Mouse (Mus musculus) megakaryocyte, adult 5-6 weeks (primary cell): ENCODE measurements around the gene Cyth1. TPM values are rescaled to one million over a fixed set of nuclear protein-coding genes. Genes with fewer than 3 reads are reported as not detected.
A peak's percentile ranks its signal among the peaks of the same experiment; 100 is the strongest.

ENCODE experiments used
- ATAC-seq: 2 replicates; pipeline ENCODE4 v1.8.0; 2016; ENCODE audit warnings: mild to moderate bottlenecking, inconsistent platforms; ENCODE audit not compliant: poor library complexity, severe bottlenecking
- total RNA-seq, 2 experiments: library from RNA; stranded (forward) in 1 of 2; stranded (reverse) in 1 of 2; fragments of 153-499, 151-499 nt in 1 of 2; fragments of 221-1000, 200-1000 nt in 1 of 2; gene quantifications; 2 replicates each; pipeline versions ENCODE4 v1.2.3 to v1.2.4; 2015 to 2017

Cyth1 gene
- total RNA-seq (2015) (15.9 and 21.9 TPM in 2 replicates), total RNA-seq (2017) (84.3 and 87.5 TPM in 2 replicates)

DNA sequence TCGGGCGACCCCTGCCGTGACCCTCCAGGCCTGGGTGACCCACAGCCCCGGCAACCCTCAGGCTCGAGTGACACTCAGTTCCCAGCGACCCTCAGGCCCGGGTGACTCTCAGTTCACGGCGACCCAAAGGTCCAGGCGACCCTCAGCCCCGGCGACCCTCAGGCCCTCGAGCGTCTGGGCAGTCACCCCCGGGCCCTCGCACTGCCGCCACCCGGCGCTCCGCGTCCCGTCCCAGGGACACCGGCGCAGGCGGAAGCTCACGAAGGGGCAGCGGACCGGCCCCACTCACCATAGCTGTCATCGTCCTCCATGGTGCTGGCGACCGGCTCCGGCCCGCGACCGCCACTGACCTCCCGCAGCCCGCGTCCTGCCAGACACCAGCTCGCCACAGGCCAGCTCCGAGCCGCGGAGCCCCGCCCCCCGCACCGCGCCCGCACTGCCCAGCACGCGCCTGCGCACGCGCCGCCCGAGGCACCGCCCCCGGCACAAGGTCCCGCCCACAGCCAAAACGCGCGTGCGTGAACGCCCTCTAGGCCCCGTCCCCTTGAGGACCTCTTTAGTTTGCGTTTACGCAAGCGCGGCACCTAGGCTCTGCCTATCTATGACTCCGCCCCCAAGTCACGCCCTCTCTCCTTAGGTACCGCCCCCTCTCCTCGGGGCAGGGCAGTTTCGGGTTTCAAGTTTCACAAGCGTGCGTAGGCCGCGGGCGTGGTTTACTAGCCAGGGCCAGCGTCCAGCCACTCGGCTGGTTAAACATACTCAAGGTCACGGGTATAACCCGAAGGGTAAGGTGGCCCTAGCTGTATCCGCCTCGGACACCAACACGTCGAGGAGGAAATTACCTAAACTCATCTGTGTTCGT lies at the start of gene Cyth1:
TSS of gene Cyth1 (minus strand) at position 443 of the 862 bp plus-strand sequence.
- peak; percentile 86 for ATAC-seq

DNA sequence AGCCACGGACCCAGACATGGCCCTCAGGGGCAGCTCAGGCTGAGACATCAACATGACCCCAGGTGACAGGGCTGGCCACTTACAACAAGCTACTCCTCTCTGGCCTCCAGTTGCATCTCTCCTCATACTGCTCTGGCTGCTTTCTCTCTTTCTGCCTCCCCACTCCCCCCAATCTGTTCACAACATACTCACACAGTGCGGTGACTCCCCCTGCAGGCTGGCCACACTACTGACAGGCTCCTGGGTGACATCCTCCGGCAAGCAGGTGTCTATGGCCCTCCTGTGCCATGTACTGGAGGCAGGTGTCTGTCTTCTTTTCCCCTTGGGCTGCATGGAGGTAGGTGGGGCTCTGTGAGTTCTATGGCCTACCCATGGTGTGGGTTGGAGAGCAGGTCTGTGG lies 49.6 kb upstream of the Cyth1 start:
- ATAC-seq: no peak

DNA sequence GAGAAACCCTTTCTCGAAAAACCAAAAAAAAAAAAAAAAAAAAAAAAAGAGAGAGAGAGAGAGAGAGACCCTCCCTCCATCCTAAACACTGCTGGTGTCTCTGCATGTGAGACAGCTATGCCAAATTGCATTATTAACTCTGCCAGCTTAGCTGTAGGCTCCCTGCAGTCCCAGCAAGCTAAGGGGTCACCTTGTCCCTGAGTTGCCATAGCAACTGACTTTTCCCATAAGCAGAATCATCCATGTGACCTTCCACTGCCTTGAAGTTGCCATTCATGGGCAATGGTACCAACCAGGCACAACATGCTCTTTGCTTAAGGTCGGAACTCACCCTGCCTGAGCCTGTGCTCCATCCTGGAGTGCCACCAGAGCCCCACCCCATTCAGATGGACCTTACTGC lies 46.6 kb upstream of the Cyth1 start:
- ATAC-seq: no peak

DNA sequence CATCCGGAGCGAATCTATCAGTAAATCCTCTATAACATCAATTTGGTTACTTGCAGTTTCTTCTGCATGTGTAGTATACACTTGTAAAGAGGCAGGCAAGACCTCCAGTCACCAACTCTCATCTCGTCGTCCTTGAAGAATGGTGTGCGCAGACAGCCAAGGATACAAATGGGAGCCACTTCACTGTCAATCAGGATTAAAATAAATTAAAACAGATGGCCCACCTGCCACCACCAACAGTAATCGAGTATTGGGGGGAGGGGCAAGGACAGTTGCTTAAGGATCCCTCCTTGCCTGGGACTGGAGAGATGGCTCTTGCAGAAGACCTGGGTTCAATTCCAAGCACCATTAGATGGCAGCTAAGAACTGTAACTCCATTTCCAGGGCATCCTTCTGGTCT lies 44.3 kb upstream of the Cyth1 start:
- ATAC-seq: no peak

DNA sequence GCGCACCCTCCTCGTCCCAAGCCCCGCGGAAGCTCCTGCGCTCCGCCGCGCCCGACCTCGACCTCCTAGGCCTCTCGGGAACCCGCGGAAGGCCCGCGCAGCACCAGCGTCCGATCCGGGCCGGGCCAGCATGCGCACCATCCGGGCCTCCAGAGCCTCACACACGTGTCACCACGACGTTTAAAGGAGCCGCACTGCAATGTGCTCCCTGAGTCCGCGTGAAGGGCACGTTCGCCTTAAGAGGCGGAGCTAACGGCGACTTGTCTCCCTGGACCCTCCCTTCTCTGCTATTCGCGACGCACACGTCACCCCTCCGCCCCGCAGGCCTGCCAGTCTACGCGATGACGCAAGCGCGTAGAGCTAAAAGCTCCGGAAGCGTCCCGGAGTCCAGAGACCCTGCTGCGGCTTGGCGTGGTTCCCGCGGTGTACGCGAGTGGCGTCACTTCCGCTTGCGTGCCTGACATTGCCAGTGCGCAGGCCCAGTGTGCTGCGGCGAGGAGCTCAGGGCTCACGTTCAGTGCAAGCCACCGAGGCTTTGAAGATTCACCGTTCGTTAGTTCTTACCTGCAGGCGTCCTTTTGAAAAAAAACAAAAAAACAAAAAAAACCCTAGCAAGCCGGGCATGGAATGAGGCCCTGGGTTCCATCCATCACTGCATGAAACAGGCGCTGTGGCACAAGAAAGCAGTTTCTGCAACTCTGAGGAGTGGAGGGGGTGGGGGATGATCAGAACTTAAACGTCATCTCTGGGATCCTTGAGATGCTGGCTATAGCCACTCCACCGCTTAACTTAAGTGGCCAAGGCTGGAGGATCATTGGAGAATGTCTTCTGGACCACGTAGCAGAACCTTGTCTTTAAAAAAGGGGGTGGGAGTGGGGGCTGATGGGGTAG lies 41.9 kb upstream of the Cyth1 start, which contains the start of gene Usp36:
TSS of gene Usp36 (minus strand) at position 246 of the 891 bp plus-strand sequence.
- ATAC-seq: peak; percentile 97

DNA sequence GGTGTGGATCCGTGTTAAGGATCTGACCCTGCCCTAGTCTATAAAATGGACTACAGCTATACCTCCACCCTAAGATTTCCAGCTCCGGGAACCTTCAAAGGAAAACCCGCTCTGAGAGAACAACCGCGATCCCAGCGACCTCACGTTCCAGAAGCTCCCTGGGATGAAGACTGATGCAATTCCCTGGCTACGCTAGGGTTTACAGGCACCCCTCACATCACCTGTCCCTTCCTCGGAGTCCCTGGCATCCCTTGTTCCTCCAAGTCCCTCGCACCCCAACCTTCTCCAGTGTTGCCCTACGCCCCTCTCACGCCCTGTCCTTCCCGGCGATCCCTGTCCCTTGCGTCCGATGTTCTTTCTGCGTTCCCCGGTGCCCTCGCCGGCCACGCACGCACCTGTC lies 41.2 kb upstream of the Cyth1 start:
- ATAC-seq: no peak

DNA sequence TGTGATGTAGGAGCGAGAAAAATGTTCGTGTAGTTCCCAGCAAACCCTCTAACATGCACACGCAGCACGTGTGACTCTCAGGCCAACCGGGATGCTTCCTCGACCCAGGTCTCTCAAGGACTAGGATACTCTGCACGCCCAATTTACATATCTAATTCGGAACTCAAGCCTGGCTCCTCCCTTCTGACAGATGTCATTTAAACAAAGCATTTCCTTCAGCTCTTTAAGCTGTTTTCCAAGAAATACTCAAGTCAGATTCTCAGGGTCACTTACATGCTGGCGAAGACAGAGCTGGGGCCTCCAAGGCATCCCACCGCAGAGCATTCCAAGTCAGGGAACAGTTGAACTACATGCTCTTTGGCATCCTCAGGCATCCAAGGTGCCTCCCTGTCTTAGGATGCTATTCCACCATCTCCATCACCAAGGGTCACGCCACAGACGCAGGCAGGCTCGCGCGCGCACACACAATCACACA lies 40.7 kb upstream of the Cyth1 start:
- ATAC-seq: no peak

DNA sequence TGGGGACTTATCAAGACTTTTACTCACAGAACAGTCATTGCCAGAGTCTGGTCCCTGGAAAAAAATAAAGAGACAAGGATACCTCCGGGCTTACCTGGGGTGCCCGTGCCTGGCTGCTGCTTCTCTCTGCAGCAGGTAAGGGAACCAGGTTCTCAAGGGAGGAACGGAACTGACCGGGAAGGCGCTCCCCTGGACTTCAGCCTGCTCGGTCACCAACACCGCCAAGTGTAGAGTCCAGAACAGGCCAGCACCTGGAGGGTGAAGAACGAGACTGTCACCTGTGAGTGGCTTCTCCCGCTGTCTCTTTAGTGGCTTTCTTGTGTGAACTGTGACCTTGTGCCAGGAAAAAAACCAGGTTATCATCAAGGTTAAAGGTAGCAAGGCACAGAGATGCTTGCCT lies 39.2 kb upstream of the Cyth1 start:
- ATAC-seq: no peak

DNA sequence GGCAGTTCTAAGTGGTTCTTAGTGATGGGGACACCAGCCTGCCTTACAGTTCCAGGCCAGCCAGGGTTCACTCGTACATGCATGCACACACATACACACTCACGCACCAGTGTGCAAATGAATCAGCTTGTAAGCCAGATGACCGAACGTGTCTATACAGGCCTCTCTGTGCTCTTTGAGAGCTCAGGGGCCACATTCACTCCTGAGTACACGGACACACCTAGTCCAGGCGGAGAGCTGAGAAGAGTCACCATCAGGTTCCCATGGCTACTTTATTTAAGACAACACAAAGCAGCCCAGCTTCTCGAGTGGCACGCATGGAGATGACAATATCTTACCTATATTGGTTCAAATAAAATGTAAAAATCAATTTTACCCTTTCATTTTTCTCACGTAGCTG lies 38.0 kb upstream of the Cyth1 start:
- ATAC-seq: no peak

DNA sequence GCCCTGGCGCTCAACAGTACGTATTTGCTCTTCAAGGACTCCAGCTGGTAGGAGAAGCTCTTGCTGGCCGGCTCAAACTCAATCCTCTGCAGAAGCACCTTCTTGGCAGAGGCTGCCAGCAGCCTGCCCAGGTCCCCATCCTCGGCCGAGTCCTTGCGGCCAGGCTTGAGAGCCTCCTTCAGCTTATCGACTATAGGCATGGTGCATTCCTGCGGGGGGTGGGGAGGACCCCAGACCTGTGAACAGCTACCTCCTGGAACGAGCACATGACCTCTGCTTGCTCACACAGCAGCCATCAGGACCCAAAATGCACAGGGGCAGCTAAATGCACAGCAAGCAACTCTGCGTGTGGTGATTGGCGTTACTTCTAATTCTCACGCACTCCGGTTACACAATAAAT lies 37.4 kb upstream of the Cyth1 start:
- no peak for ATAC-seq

DNA sequence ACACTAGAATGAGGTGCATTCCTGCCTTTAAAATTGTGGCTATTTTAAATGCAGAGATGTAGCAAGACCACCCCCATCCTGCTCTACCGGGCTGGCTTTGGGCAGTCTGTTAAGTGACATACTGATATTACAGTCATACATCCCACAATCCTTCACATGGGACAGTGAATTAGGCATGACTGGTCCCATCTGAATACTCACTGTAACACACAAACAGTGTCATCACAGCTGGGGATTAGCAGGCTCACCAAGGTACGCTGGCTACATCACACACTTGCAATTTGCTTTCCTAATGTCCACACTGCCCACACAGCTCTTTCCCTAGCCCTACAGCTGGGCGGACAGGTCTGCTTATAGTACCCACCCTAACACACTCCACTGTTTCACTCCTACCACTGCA lies 31.8 kb upstream of the Cyth1 start:
- no peak for ATAC-seq

DNA sequence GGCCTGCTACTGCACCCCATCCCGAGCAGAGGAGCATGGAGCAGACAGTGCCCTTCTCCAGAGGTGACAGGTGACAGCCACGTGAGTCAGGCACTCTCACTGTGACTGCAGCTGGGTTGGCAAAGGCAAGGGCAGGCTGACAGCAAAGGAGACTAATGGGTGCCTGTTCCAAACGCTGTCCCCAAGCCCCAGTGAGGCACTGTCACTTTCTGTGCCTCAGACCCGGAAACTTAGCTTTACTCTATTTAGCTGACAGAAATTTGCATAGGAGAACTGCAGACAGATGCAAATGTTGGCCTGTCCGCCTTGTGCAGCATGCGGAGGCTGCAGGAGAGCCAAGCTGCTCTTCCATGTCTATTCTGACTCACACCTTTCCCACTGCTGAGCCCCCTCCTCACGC lies 27.9 kb upstream of the Cyth1 start:
- ATAC-seq: no peak

DNA sequence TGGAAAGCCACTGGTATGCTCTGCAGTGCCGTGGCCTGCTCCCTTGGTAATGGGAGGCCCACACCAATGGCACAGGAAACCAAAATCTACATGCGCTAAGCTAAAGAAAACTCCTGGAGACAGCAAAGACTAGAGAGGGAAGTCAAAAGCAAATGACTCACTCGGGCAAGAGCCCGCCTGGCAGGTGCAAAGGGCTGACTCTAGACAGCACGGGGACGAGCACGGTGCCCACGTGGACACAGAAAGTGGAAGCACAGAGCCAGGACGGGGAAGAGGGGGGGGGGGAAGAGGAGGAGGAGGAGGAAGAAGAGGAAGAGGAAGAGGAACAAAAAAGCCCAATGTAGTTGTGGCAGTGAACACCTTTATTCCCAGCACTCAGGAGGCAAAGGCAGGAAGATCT lies 26.7 kb upstream of the Cyth1 start:
- peak; percentile 77 for ATAC-seq

DNA sequence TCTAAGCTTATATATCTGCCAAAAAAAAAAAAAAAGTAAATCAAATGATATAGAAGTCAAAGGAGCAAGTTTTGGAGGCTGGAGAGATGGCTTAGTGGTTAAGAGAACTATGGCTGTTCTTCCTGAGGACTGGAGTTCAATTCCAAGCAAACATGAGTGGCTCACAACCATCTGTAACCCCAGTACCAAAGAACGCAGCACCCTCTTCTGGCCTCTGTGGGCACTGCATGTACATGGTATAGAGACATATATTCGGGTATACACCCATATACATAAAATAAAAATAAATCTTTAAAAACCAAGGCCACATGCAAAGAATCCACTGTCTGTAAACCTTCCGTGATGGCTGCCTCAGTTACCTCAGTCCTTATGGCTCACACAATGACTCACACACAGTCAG lies 21.4 kb upstream of the Cyth1 start:
- no peak for ATAC-seq

DNA sequence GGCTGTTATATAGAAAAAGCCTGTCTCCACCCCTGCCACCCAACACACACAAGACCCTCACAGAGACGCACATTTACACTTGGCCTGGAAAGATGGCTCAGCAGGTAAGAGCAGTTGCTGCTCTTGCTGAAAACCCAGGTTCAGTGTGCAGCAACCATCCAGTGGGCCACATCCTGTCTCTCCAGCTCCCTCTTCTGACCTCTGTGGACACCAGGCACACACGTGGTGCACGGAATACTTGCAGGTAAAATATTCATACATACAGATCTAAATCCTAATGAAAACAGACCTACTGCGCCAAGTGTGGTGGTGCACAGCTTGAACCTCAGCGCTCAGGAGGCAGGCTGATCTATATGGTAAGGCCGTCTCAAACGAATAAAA lies 18.3 kb upstream of the Cyth1 start:
- no peak for ATAC-seq

DNA sequence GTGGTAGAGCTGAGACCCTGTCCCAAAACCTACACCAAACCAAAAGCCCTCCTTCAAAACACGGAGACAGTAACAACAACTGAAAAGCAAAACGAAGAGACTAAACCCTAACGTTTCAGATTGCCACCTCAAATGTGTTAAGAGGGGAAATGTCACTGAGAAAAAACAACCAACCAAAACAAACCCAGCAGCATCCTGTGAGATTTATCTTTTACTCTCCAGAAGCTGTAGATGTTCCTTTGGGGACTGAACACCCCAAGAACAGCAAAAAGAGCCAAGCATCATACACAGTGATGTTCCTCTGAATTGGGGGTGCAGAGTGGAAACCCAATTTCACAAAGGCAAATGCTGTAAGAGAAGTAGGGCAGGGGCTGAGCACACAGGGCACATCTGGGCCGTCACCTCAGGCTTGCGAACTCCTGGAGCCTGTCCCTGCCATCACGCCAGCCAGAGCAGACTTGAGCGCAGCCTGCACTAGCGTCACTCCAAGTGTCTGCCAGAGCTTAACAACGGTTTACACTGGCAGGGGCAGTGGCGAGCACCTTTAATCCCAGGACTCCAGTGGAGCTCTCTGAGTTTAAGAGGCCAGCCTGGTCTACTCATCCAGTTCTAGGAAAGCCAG lies 17.8 kb upstream of the Cyth1 start:
- no peak for ATAC-seq

DNA sequence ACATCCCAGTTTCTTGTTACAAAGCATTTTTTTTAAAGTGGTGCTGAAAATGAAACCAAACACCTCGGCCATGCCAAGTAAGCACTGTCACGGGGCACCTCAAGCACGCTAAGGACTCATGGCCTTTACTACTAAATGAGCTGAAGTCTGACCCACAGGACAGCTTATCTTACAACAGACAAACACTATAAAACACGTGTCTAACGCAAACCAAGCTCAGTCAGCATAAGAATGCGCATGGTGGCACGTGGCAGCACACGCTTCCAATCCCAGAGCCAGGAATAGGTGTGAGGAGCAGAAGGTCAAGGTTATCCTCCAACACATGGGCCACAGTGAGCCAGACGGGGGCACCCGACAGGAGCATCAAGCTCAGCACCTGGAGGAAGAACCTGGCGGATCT lies 17.2 kb upstream of the Cyth1 start:
- no peak for ATAC-seq

DNA sequence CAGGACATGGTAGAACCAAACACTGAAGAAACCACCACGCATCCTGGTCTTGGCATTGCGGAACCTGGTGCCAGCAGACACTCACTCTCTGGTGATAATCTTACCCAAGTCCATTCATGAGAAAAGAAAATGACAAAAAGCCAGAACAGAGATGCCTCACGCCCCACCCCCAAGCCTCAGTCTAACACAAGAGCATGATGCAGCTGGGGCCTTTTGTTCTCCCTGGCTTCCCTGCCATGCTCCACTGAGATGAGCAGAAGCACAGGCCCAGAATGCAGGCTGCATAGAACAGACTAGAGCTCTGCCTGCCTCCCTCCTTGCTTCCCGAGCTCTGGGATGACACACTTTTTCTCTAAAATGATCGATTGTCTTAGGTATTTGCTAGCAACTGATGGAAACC lies 14.8 kb upstream of the Cyth1 start:
- ATAC-seq: no peak

DNA sequence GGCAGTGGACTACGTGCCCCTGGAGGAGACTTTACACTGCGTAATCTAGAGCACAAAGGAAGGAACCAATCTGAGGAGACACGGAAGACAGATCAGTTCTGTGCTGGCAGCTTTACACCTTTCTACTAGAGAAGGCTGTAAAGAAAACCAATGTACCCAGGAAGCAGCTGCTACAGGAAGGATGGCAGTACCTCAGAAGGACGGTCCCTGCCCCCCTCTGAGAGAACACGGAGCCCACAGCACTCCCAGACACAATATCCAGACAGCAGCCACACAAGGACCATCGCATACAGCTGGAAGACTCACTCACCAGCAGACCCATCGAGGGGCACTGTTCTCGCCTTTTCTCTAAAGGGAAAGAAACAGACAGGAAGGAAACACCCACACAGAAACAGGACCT lies 11.7 kb upstream of the Cyth1 start:
- no peak for ATAC-seq

DNA sequence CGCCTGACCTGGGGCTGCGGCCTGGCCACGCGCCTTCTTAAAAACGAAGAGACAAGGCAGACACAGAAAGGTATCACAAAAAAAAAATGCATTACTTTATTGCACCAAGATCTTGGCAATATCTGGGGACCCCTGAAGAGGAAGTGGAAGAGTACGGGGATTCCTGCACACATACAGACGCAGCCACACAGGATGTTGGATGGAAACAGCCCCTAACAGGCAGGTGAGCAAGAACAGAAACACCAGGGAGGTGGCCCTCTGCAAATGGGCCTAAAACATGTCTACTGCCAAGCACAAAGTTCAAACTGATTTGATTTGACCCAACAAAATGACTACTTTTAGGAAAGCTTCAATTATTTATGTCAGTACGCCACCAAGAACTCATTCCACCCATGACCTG lies 11.2 kb upstream of the Cyth1 start:
- no peak for ATAC-seq

DNA sequence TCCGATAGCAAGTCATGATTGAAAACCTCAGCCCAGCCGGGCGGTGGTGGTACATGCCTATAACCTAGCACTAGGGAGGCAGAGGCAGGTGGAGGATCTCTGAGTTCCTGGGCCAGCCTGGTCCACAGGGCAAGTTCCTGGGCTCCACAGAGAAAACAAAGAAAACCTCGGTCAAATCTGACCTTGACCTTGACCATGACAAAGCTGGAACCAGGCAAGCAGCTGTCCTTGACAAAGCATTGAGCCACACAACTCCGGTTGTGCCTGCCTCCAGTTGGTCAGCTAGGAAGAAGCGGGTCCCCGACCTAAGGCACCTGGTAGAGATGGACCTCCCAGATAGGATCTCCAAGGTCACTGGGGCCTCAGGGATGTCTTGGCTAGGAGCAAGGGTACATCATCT lies 8.0 kb upstream of the Cyth1 start:
- no peak for ATAC-seq
